Mouse (Mus musculus) midbrain, embryonic 12.5 days (tissue): ENCODE data around the gene Frrs1l. TPM values are rescaled to one million over a fixed set of nuclear protein-coding genes. Genes with fewer than 3 reads are reported as not detected.

Experiments used
- ATAC-seq: fragments of 200-750 bp; cut with Nextera tagmentation; 2 replicates; pipeline ENCODE4 v1.8.0; 2017; ENCODE audit warnings: low read depth, moderate TSS enrichment, moderate library complexity; ENCODE audit not compliant: low FRiP score
- H3K27ac ChIP-seq: fragments of 300-500 bp; sonication (generic); replicated peaks from 2 replicates; pipeline ENCODE4 v1.5.1; 2016; ENCODE audit warnings: mild to moderate bottlenecking
- H3K27me3 ChIP-seq: fragments of 300-500 bp; sonication (generic); 2 replicates; pipeline ENCODE4 v1.6.1; 2016; ENCODE audit warnings: mild to moderate bottlenecking
- H3K36me3 ChIP-seq: fragments of 300-500 bp; sonication (generic); 2 replicates; pipeline ENCODE4 v1.6.1; 2016
- H3K4me1 ChIP-seq: fragments of 300-500 bp; sonication (generic); 2 replicates; pipeline ENCODE4 v1.6.1; 2016
- H3K4me2 ChIP-seq: fragments of 300-500 bp; sonication (generic); replicated peaks from 2 replicates; pipeline ENCODE4 v1.6.1; 2016; ENCODE audit warnings: mild to moderate bottlenecking, moderate library complexity
- H3K4me3 ChIP-seq: fragments of 300-500 bp; sonication (generic); 2 replicates; pipeline ENCODE4 v1.5.1; 2016; ENCODE audit warnings: mild to moderate bottlenecking
- H3K9ac ChIP-seq: fragments of 300-500 bp; sonication (generic); replicated peaks from 2 replicates; pipeline ENCODE4 v1.6.1; 2016; ENCODE audit warnings: mild to moderate bottlenecking, moderate library complexity
- H3K9me3 ChIP-seq: fragments of 300-500 bp; sonication (generic); 2 replicates; pipeline ENCODE4 v1.6.1; 2016; ENCODE audit warnings: mild to moderate bottlenecking
- WGBS: fragments of 180-500 bp; shearing (Covaris S2); methylation state at CpG from one replicate; pipeline ENCODE4 v1.1.7; 2016; 5-methylcytosine and 5-hydroxymethylcytosine counted together
- polyA plus RNA-seq: library from polyadenylated mRNA; unstranded; fragments of >200 nt; fragmentation: Nextera tagmentation; extraction: Ambion mirVana; gene quantifications from 2 replicates; pipeline ENCODE4 v1.2.1, GENCODE M21; 2016

The Frrs1l gene
- polyA plus RNA-seq, 1 experiment from 2014 or later, result 7.6 TPM

DNA sequence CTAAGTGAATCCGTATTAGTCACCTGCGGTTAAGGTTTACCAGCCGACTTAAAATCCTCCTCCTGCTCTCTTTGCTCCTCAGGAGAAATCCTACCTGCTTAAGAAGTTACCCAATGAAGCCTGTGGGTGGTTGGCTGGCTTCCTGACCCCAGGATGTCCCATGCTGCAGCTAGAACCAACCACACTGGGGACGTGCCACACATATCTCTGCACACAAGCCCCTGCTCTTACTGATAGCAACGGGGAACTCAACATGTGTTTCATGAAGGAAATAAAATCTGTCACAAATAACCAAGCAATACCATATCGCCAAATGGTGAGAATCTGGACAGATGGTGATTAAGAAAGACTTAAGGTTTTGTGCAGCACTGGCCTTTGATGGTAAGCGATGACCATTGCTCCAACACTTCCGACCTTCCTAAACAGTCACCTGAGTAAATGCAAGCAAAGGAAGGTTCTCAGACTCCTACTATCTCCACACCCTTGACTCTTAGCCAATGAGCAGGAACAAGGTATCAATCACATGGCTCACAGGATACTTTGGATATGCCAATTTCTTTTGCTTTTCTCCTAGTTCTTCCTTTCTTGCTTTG, 21.4 kb upstream of the Frrs1l start:
- Histone ChIP-seq H3K4me3 (no peak overlapping the region), H3K4me1 (no peaks in the 10 kb centered on the region), H3K9me3 (no peaks in the 10 kb centered on the region), H3K4me2 (no peak overlapping the region), H3K27me3 (0 out of 2 replicates have a peak, but pooled peaks cover 20% of the 10 kb centered on the region), H3K27ac (no peak overlapping the region), H3K9ac (no peak overlapping the region), H3K36me3 (no peaks in the 10 kb centered on the region)
- 70% methylated on average over 8 of the region's 8 CpGs for WGBS
- ATAC-seq, result no peak

DNA sequence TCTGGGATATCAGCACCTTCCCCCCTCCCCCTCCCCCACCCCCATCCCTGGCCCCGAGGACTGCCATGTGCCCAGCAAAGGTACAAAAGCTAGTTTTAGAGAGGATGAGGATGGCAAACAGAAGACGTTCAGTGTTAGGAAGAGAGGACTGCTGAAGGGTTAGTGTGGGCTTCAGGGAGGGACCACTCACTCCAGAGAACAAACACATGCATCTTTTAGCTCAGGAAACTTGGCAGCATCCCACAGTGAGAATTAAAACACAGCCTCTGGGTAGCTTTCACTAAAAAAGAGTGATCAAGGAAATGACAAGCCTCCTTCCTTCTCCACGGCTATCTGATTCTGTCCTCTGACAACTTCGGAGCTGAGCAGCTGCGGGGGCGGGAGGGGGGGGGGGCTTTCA, 20.7 kb upstream of the Frrs1l start:
- Histone ChIP-seq H3K27ac (no peak overlapping the region), H3K4me3 (no peak overlapping the region)

GRCm38 (mm10) chr4:57010425-57010824, 20.2 kb upstream of the Frrs1l start:
- no peak overlapping the region for H3K27ac ChIP-seq
- no peaks in the 10 kb centered on the region for H3K36me3 ChIP-seq
- no peak for ATAC-seq
- 50% methylated on average over 5 of the region's 5 CpGs for WGBS
- no peaks in the 10 kb centered on the region for H3K9me3 ChIP-seq
- no peak overlapping the region for H3K9ac ChIP-seq
- no peaks in the 10 kb centered on the region for H3K4me1 ChIP-seq
- no peak overlapping the region for H3K4me2 ChIP-seq
- 0 out of 2 replicates have a peak, but pooled peaks cover 16% of the 10 kb centered on the region for H3K27me3 ChIP-seq
- no peak overlapping the region for H3K4me3 ChIP-seq

More for the DNA sequence above, 20.7 kb upstream of the Frrs1l start:
- ATAC-seq, result no peak
- Histone ChIP-seq H3K36me3 (no peaks in the 10 kb centered on the region), H3K4me2 (no peak overlapping the region), H3K9ac (no peak overlapping the region), H3K4me1 (no peaks in the 10 kb centered on the region), H3K27me3 (0 out of 2 replicates have a peak, but pooled peaks cover 16% of the 10 kb centered on the region), H3K9me3 (no peaks in the 10 kb centered on the region)
- 32% methylated on average over 6 of the region's 6 CpGs for whole genome bisulfite sequencing

DNA sequence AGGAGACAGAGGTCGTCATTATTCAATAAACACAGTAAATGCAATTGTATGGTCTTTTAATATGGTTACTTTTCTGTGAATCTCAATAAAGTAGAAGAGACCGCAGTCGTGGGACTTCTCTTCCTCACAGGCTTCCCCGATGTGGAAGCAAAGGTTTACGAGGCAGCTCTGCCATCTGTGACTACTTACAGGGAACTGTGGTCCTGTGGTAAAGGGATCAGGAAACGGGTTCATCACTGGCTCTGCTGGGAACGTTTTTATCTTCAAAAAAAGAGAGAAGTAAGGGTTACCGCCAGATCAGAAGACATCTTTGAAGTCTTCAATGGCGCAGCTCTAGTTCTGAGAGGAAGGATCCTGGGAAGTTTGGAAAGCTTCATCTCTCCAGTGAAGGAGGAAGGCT, 17.5 kb upstream of the Frrs1l start:
- no peak overlapping the region for H3K4me2 ChIP-seq
- 85% methylated on average over 9 of the region's 9 CpGs for WGBS
- H3K4me1 ChIP-seq, result no peaks in the 10 kb centered on the region
- no peak overlapping the region for H3K4me3 ChIP-seq
- H3K36me3 ChIP-seq, result no peaks in the 10 kb centered on the region
- H3K27me3 ChIP-seq, result 0 out of 2 replicates have a peak, but pooled peaks cover 16% of the 10 kb centered on the region
- H3K9ac ChIP-seq, result no peak overlapping the region
- H3K27ac ChIP-seq, result no peak overlapping the region
- ATAC-seq, result no peak
- H3K9me3 ChIP-seq, result no peaks in the 10 kb centered on the region

GRCm38 (mm10) chr4:57005011-57005410, 14.8 kb upstream of the Frrs1l start:
- Histone ChIP-seq H3K27ac (no peak overlapping the region), H3K9ac (no peak overlapping the region), H3K4me3 (no peak overlapping the region), H3K4me2 (no peak overlapping the region), H3K9me3 (no peaks in the 10 kb centered on the region), H3K27me3 (0 out of 2 replicates have a peak, but pooled peaks cover 3% of the 10 kb centered on the region), H3K36me3 (no peaks in the 10 kb centered on the region), H3K4me1 (no peaks in the 10 kb centered on the region)
- no peak for ATAC-seq
- WGBS, result 83% methylated on average over 8 of the region's 8 CpGs

DNA sequence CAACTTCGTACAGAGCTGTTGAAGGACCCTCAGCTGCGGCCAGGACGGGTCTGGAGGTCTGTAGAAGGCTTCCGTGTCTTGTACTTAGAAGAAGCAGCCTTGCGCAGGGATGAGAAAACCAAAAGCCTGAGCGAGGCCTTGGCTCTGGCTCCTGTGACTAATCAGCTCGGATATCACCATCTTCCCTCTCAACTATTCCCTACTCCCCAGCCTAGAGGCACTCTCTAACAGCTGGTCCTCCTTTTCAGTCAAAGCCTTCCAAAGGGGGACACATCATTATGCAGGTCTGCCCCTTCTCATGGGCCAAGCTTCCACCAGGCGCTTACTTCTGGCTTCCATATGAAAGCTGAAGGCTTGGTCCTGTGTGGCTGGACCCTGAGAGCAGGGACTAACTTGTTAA, 13.7 kb upstream of the Frrs1l start:
- Histone ChIP-seq H3K4me3 (no peak overlapping the region), H3K4me1 (no peaks in the 10 kb centered on the region), H3K4me2 (no peak overlapping the region), H3K27me3 (no peaks in the 10 kb centered on the region), H3K27ac (no peak overlapping the region), H3K36me3 (no peaks in the 10 kb centered on the region), H3K9me3 (no peaks in the 10 kb centered on the region), H3K9ac (no peak overlapping the region)
- ATAC-seq, result no peak
- 87% methylated on average over 8 of the region's 8 CpGs for WGBS

DNA sequence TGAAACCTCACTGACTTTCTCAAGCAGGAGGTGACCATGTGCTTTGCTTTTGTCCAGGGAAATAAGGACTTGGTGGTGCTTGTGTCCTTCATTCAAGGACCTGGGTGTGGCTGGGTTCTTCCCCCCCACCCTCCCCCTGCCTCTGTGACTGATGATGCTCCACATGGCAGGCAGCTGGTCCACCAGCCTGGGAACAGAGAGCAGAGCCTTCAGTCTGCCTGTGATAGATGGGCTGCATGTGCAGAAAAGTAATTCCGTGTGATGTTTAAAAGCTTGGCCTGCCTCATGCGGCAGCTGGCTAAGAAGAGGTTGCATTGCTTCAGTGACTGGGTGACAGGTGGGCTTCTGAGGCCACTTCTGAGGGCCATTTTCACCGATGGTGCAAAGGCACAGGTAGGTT, 12.6 kb upstream of the Frrs1l start:
- Histone ChIP-seq H3K27ac (no peak overlapping the region), H3K27me3 (no peaks in the 10 kb centered on the region), H3K4me2 (no peak overlapping the region), H3K4me3 (no peak overlapping the region), H3K9me3 (no peaks in the 10 kb centered on the region), H3K4me1 (no peaks in the 10 kb centered on the region; the same call in 1 of the 2 replicates), H3K9ac (no peak overlapping the region), H3K36me3 (no peaks in the 10 kb centered on the region)
- ATAC-seq, result no peak
- WGBS, result 78% methylated on average over 3 of the region's 3 CpGs

GRCm38 (mm10) chr4:57001437-57001836, 11.2 kb upstream of the Frrs1l start:
- ATAC-seq, result no peak
- Histone ChIP-seq H3K9ac (no peak overlapping the region), H3K27ac (no peak overlapping the region), H3K4me3 (no peak overlapping the region), H3K36me3 (no peaks in the 10 kb centered on the region), H3K27me3 (no peaks in the 10 kb centered on the region), H3K4me2 (no peak overlapping the region), H3K4me1 (no peaks in the 10 kb centered on the region; the same call in 1 of the 2 replicates), H3K9me3 (peaks cover 4% of the 10 kb centered on the region; the same call in 1 of the 2 replicates)
- 88% methylated on average over 2 of the region's 2 CpGs for WGBS

DNA sequence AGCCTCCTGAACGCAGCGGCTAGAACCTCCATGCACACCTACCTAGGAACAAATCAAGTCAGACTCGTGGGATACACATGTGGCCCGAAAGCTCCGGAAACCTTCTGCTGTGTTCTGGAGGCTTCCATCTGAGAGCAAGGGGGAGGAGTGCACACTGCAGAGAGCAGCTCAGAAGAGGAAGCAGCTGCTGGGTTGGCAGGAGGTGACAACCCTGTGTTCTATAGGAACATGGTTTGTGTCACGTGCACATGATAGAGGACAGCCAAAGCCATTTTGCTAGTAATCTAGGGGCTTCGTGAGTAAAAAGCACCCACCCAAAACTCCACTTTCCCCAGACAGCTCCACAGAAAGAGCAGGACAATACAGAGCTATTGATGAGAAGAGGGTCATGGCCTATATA, 3.1 kb upstream of the Frrs1l start:
- Histone ChIP-seq H3K9me3 (peaks cover 8% of the 10 kb centered on the region; the same call in 1 of the 2 replicates), H3K27me3 (peaks cover 21% of the 10 kb centered on the region), H3K4me3 (no peak overlapping the region), H3K27ac (no peak overlapping the region), H3K4me1 (peaks cover 7% of the 10 kb centered on the region), H3K9ac (no peak overlapping the region), H3K36me3 (no peaks in the 10 kb centered on the region), H3K4me2 (no peak overlapping the region)
- no peak for ATAC-seq
- 89% methylated on average over 7 of the region's 7 CpGs for WGBS

DNA sequence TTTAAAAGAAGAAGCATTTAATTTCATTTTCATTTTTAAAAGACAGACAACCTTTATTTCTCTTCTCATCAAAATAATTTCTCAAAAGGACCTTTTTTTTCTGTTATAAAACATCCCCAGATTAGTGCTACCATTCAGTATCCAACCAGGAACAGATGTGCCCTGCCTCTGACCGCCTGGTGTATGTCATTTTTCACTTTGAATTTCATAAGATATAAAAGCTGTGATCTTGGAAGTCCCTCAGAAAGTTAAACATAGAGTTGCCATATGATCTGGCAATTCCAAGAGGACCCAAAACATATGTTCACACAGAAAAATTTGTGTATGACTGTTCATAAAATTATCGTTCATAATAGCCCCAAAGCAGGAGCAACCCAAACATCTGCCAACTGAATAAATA, 1.8 kb upstream of the Frrs1l start:
- 89% methylated on average over 2 of the region's 2 CpGs for WGBS
- no peak overlapping the region for H3K4me2 ChIP-seq
- H3K27ac ChIP-seq, result no peak overlapping the region
- peaks cover 11% of the 10 kb centered on the region; the same call in 1 of the 2 replicates for H3K9me3 ChIP-seq
- no peak for ATAC-seq
- no peaks in the 10 kb centered on the region for H3K36me3 ChIP-seq
- no peak overlapping the region for H3K9ac ChIP-seq
- peaks cover 28% of the 10 kb centered on the region for H3K27me3 ChIP-seq
- H3K4me3 ChIP-seq, result no peak overlapping the region
- H3K4me1 ChIP-seq, result peaks cover 7% of the 10 kb centered on the region; the same call in 1 of the 2 replicates

- Histone ChIP-seq H3K9me3 (peaks cover 5% of the 10 kb centered on the region; the same call in 1 of the 2 replicates), H3K4me2 (peak overlapping the region; percentile 92), H3K4me3 (peak overlapping the region; percentile 73), H3K9ac (peak overlapping the region; percentile 75), H3K36me3 (no peaks in the 10 kb centered on the region), H3K4me1 (peaks cover 7% of the 10 kb centered on the region; the same call in 1 of the 2 replicates), H3K27ac (no peak overlapping the region), H3K27me3 (peaks cover 28% of the 10 kb centered on the region)
- WGBS, result 1% methylated on average over 44 of the region's 45 CpGs
- peak; percentile 78 for ATAC-seq
Observed at GRCm38 (mm10) chr4:56989431-56990214, 568 bp downstream of the Frrs1l start.

DNA sequence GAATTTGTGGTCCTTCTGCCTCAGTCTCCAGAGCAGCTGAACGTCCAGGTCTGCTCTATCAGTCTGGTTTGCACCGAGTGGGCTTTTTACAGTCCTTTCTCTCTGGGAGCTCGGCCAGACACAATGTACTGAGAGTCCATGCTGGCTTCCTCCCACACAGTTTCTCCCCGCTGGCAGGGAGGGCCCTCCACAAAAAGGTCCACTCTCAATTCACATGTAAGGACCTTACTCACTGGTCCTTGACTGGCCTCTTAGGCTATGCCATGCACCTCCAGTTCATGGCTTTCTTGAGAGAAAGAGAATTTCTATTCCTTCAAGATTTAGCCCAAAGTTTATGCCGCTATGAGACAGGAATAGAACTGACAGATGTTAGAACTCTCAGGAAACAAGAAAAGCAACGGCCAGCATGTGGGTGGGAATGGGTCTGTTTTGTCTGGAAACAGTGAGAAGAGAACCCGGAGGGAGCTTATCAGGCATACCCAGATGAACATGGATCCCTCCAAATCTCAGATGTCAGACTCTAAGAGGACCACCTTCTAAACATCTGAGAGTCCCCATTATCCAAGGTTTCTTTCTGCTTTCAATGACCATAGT, 24.5 kb downstream of the Frrs1l start:
- ATAC-seq, result no peak
- Histone ChIP-seq H3K4me3 (no peak overlapping the region), H3K27ac (no peak overlapping the region), H3K9me3 (no peaks in the 10 kb centered on the region), H3K27me3 (no peaks in the 10 kb centered on the region), H3K4me2 (no peak overlapping the region), H3K36me3 (peaks cover 6% of the 10 kb centered on the region; the same call in 1 of the 2 replicates), H3K9ac (no peak overlapping the region), H3K4me1 (no peaks in the 10 kb centered on the region)
- 81% methylated on average over 7 of the region's 7 CpGs for WGBS
